Comparison of ENCODE assay signal across 9 mouse cellular contexts in the genomic region with DNA sequence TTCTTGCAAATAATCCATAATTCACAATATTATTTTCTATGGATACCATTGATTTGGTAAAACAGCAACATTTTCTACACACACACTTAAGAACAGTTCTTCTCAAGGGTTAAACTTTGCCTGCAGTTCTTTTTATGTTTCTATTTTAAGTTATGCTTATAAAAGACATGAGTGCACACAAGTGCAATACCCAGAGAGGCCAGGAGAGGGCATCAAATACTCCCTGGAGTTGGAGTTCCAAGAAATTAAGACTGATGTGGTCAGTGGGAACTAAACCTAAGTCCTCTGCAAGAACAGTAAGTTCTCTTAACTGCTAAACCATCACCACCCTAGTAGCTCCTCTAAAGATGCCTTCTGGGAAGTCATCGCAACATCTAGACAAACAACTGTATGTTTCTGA.
DNase-seq lines count a peak whose midpoint lies in the region; ATAC-seq and TF ChIP-seq lines count a peak whose summit lies in the region.
"Had no signal": no experiment of that assay in that cellular context is flagged by ENCODE, and none has a peak within 500 bp of the region (broad histone marks: within the 10 kb centered on the region; RNA-seq: fewer than 3 reads in every experiment).

No protein-coding gene starts in this region.

- peak; percentile 52 for TF ChIP-seq CTCF in lung, embryonic 14.5 days (IDR thresholded peaks at IDR 0.05; ENCODE audit: low read depth)

- no peak overlapping the region for H3K4me3 ChIP-seq in lung, embryonic 14.5 days (ENCODE audit: low read depth, low read length)
- H3K4me3 ChIP-seq: limb, embryonic 13.5 days had no signal

- H3K9me3 ChIP-seq in lung, embryonic 14.5 days (ENCODE audit: low read depth, low read length): no peaks in the 10 kb centered on the region
- H3K9me3 ChIP-seq: limb, embryonic 13.5 days had no signal

- ATAC-seq in lung, embryonic 14.5 days (ENCODE audit: insufficient read depth): no peak
- no peak for ATAC-seq in megakaryocyte-erythroid progenitor cell, adult 5-6 weeks (replicated peaks; ENCODE audit: low FRiP score, low TSS enrichment, poor library complexity, severe bottlenecking)

- no peak overlapping the region for H3K27ac ChIP-seq in lung, embryonic 14.5 days (ENCODE audit: low read depth)
- H3K27ac ChIP-seq: limb, embryonic 13.5 days had no signal

- H3K9ac ChIP-seq in lung, embryonic 14.5 days: no peak overlapping the region
- H3K9ac ChIP-seq: limb, embryonic 13.5 days had no signal

- H3K36me3 ChIP-seq in lung, embryonic 14.5 days (ENCODE audit: insufficient read depth): no peaks in the 10 kb centered on the region
- H3K36me3 ChIP-seq: limb, embryonic 13.5 days had no signal

- peak; percentile 18 to 77 for DNase-seq in adrenal gland, adult (ENCODE audit: inconsistent age in 2 of 2, low spot score in 1 of 2)
- no peak for DNase-seq in adrenal gland, adult 8-10 months
- peak; percentile 70 for DNase-seq in lung, embryonic 14.5 days
- no peak for DNase-seq in lung, postnatal 25 days (ENCODE audit: low spot score)
- peak; percentile 13 for DNase-seq in cerebellum, adult 8-10 months
- peak; percentile 35 to 70 for DNase-seq in kidney, postnatal 25 days
- DNase-seq in mesoderm, embryonic 11.5 days (ENCODE audit: low read depth, low spot score): peak; percentile 61

- WGBS in lung, embryonic 14.5 days: 69% methylated on average over 1 of the region's 1 CpGs

- no peaks in the 10 kb centered on the region for H3K4me1 ChIP-seq in lung, embryonic 14.5 days (ENCODE audit: insufficient read depth)
- H3K4me1 ChIP-seq: limb, embryonic 13.5 days had no signal

- no peak overlapping the region for H3K4me2 ChIP-seq in lung, embryonic 14.5 days
- H3K4me2 ChIP-seq: limb, embryonic 13.5 days had no signal

- H3K27me3 ChIP-seq in lung, embryonic 14.5 days (ENCODE audit: insufficient read depth, low read length): no peaks in the 10 kb centered on the region
- H3K27me3 ChIP-seq: limb, embryonic 13.5 days had no signal

Comparison
In these comparisons a context has a peak if more than half of its experiments do, and no peak if none do; other contexts are left out.
1. DNase-seq: peak in adrenal gland, adult (2 of 2), lung, embryonic 14.5 days (single experiment), cerebellum, adult 8-10 months (single experiment), kidney, postnatal 25 days (2 of 2) and mesoderm, embryonic 11.5 days (single experiment); none in adrenal gland, adult 8-10 months (single experiment) and lung, postnatal 25 days (single experiment).